Mouse (Mus musculus) limb, embryonic 13.5 days (tissue): Measurements from ENCODE around the gene Traf3ip3. TPM values are rescaled to one million over a fixed set of nuclear protein-coding genes. Genes with fewer than 3 reads are reported as not detected.

Experiments used
- ATAC-seq: fragments of 200-750 bp; cut with Nextera tagmentation; 2 replicates; pipeline ENCODE4 v1.8.0; 2017; ENCODE audit warnings: low read depth, moderate number of reproducible peaks, moderate TSS enrichment; ENCODE audit not compliant: low FRiP score
- H3K27ac ChIP-seq: fragments of 300-500 bp; sonication (generic); 2 replicates; pipeline ENCODE4 v1.5.1; 2015; ENCODE audit warnings: inconsistent platforms, mild to moderate bottlenecking, moderate library complexity
- H3K27me3 ChIP-seq: fragments of 300-500 bp; sonication (generic); 2 replicates; pipeline ENCODE4 v1.6.1; 2015; ENCODE audit warnings: mild to moderate bottlenecking, inconsistent platforms
- H3K36me3 ChIP-seq: fragments of 300-500 bp; sonication (generic); 2 replicates; pipeline ENCODE4 v1.6.1; 2015; ENCODE audit warnings: inconsistent platforms, mild to moderate bottlenecking, moderate library complexity
- H3K4me1 ChIP-seq: fragments of 300-500 bp; sonication (generic); 2 replicates; pipeline ENCODE4 v1.6.1; 2015; ENCODE audit warnings: inconsistent platforms
- H3K4me2 ChIP-seq: fragments of 300-500 bp; sonication (generic); replicated peaks from 2 replicates; pipeline ENCODE4 v1.6.1; 2015; ENCODE audit warnings: inconsistent platforms, mild to moderate bottlenecking, moderate library complexity
- H3K4me3 ChIP-seq: fragments of 300-500 bp; sonication (generic); 2 replicates; pipeline ENCODE4 v1.5.1; 2015; ENCODE audit warnings: moderate library complexity, mild to moderate bottlenecking, inconsistent platforms
- H3K9ac ChIP-seq: fragments of 300-500 bp; sonication (generic); 2 replicates; pipeline ENCODE4 v1.6.1; 2015; ENCODE audit warnings: mild to moderate bottlenecking, inconsistent platforms
- H3K9me3 ChIP-seq: fragments of 300-500 bp; sonication (generic); 2 replicates; pipeline ENCODE4 v1.6.1; 2016; ENCODE audit warnings: inconsistent platforms
- WGBS: fragments of 180-500 bp; shearing (Covaris S2); methylation state at CpG from one replicate; pipeline ENCODE4 v1.1.7; 2015; 5-methylcytosine and 5-hydroxymethylcytosine counted together
- polyA plus RNA-seq: library from polyadenylated mRNA; unstranded; fragments of >200 nt; fragmentation: Nextera tagmentation; extraction: Ambion mirVana; gene quantifications from 2 replicates; pipeline ENCODE4 v1.2.1, GENCODE M21; 2015

Traf3ip3 gene
- polyA plus RNA-seq, 1 experiment from 2014 or later: 11.6 TPM

GRCm38 (mm10) chr1:193132385-193132784, 69.1 kb downstream of the Traf3ip3 start:
- no peak for ATAC-seq
- no peak overlapping the region for H3K27ac ChIP-seq
- peaks cover 9% of the 10 kb centered on the region for H3K36me3 ChIP-seq
- H3K27me3 ChIP-seq: no peaks in the 10 kb centered on the region
- peaks cover 11% of the 10 kb centered on the region for H3K4me1 ChIP-seq
- no peak overlapping the region for H3K4me2 ChIP-seq
- no peaks in the 10 kb centered on the region for H3K9me3 ChIP-seq
- no peak overlapping the region for H3K9ac ChIP-seq
- H3K4me3 ChIP-seq: no peak overlapping the region

- ATAC-seq: no peak
- Histone ChIP-seq H3K9ac (no peak overlapping the region), H3K4me3 (no peak overlapping the region), H3K9me3 (no peaks in the 10 kb centered on the region), H3K4me2 (no peak overlapping the region), H3K36me3 (peaks cover 19% of the 10 kb centered on the region), H3K4me1 (peaks cover 11% of the 10 kb centered on the region), H3K27ac (no peak overlapping the region), H3K27me3 (no peaks in the 10 kb centered on the region)
- WGBS: 38% methylated on average over 6 of the region's 6 CpGs
Observed at GRCm38 (mm10) chr1:193131311-193131948, 70.1 kb downstream of the Traf3ip3 start.

GRCm38 (mm10) chr1:193130839-193131238, 70.7 kb downstream of the Traf3ip3 start:
- H3K27ac ChIP-seq: no peak overlapping the region
- H3K27me3 ChIP-seq: no peaks in the 10 kb centered on the region
- no peak overlapping the region for H3K9ac ChIP-seq
- peak overlapping the region; percentile 75 for H3K4me2 ChIP-seq
- peaks cover 20% of the 10 kb centered on the region for H3K36me3 ChIP-seq
- ATAC-seq: peak; percentile 13; the same call in 1 of the 2 replicates
- H3K4me1 ChIP-seq: peaks cover 11% of the 10 kb centered on the region
- H3K4me3 ChIP-seq: peak overlapping the region; percentile 97
- 64% methylated on average over 8 of the region's 8 CpGs for WGBS
- no peaks in the 10 kb centered on the region for H3K9me3 ChIP-seq

GRCm38 (mm10) chr1:193130456-193130825, 71.1 kb downstream of the Traf3ip3 start:
- H3K9ac ChIP-seq: peak overlapping the region; percentile 43; the same call in 1 of the 2 replicates
- H3K9me3 ChIP-seq: no peaks in the 10 kb centered on the region
- H3K4me2 ChIP-seq: peak overlapping the region; percentile 75
- no peak overlapping the region for H3K27ac ChIP-seq
- no peaks in the 10 kb centered on the region for H3K27me3 ChIP-seq
- H3K4me1 ChIP-seq: peaks cover 11% of the 10 kb centered on the region
- peak; percentile 48 for ATAC-seq
- peaks cover 21% of the 10 kb centered on the region for H3K36me3 ChIP-seq
- WGBS: 29% methylated on average over 11 of the region's 11 CpGs
- H3K4me3 ChIP-seq: peak overlapping the region; percentile 97

- Histone ChIP-seq H3K27ac (no peak within 1 kb of the TSS), H3K36me3 (peaks cover 25% of the 10 kb centered on the region), H3K27me3 (no peaks in the 10 kb centered on the region), H3K4me2 (peak within 1 kb of the TSS; percentile 75), H3K9me3 (no peaks in the 10 kb centered on the region), H3K9ac (peak within 1 kb of the TSS; percentile 89), H3K4me1 (peaks cover 11% of the 10 kb centered on the region), H3K4me3 (peak within 1 kb of the TSS; percentile 97)
- ATAC-seq: peak; percentile 93
- WGBS: under 1% methylated on average over 61 of the region's 61 CpGs
Observed at GRCm38 (mm10) chr1:193129786-193130455, 71.6 kb downstream of the Traf3ip3 start, which contains the start of gene Diexf. Gene Diexf (minus strand): TSS chr1:193130272.

GRCm38 (mm10) chr1:193129321-193129720, 72.2 kb downstream of the Traf3ip3 start:
- H3K27me3 ChIP-seq: no peaks in the 10 kb centered on the region
- H3K4me3 ChIP-seq: peak overlapping the region; percentile 97

GRCm38 (mm10) chr1:193128055-193128454, 73.4 kb downstream of the Traf3ip3 start:
- Histone ChIP-seq H3K4me2 (no peak overlapping the region), H3K9ac (no peak overlapping the region), H3K9me3 (no peaks in the 10 kb centered on the region), H3K27ac (no peak overlapping the region), H3K4me3 (no peak overlapping the region), H3K4me1 (peaks cover 11% of the 10 kb centered on the region), H3K36me3 (peaks cover 40% of the 10 kb centered on the region), H3K27me3 (no peaks in the 10 kb centered on the region)
- 95% methylated on average over 6 of the region's 6 CpGs for WGBS
- ATAC-seq: no peak

More at GRCm38 (mm10) chr1:193129321-193129720, 72.2 kb downstream of the Traf3ip3 start:
- Histone ChIP-seq H3K9ac (peak overlapping the region; percentile 89), H3K4me2 (peak overlapping the region; percentile 75), H3K4me1 (peaks cover 11% of the 10 kb centered on the region), H3K27ac (no peak overlapping the region), H3K9me3 (no peaks in the 10 kb centered on the region), H3K36me3 (peaks cover 29% of the 10 kb centered on the region)
- 23% methylated on average over 5 of the region's 5 CpGs for WGBS
- ATAC-seq: no peak

GRCm38 (mm10) chr1:193125835-193126234, 75.7 kb downstream of the Traf3ip3 start:
- Histone ChIP-seq H3K4me2 (no peak overlapping the region), H3K9me3 (no peaks in the 10 kb centered on the region), H3K36me3 (peaks cover 62% of the 10 kb centered on the region), H3K27me3 (no peaks in the 10 kb centered on the region), H3K9ac (no peak overlapping the region), H3K4me3 (no peak overlapping the region), H3K4me1 (peaks cover 11% of the 10 kb centered on the region), H3K27ac (no peak overlapping the region)
- ATAC-seq: no peak
- WGBS: 84% methylated on average over 4 of the region's 4 CpGs

Other genes starting within 250 kb of the Traf3ip3 start
- gene Syt14, start 165.9 kb downstream of the Traf3ip3 start, polyA plus RNA-seq: 3.2 and 3.6 TPM in 2 replicates
- 9.4 and 10.4 TPM in 2 replicates for gene Diexf, start 71.4 kb downstream of the Traf3ip3 start, polyA plus RNA-seq
- gene Irf6, start 48.6 kb downstream of the Traf3ip3 start, polyA plus RNA-seq: 15.1 and 19.4 TPM in 2 replicates
- 18.1 and 18.2 TPM in 2 replicates for gene A130010J15Rik, start 33.7 kb downstream of the Traf3ip3 start, polyA plus RNA-seq
- gene Lamb3, start 6.0 kb upstream of the Traf3ip3 start, polyA plus RNA-seq: 2.3 and 3.6 TPM in 2 replicates
- gene Hsd11b1, start 62.4 kb upstream of the Traf3ip3 start, polyA plus RNA-seq: 0.86 and 1.3 TPM in 2 replicates
- gene G0s2, start 71.5 kb upstream of the Traf3ip3 start, polyA plus RNA-seq: 18.7 and 19.3 TPM in 2 replicates
- 15.5 and 16.0 TPM in 2 replicates for gene Camk1g, start 168.6 kb upstream of the Traf3ip3 start, polyA plus RNA-seq